Mouse (Mus musculus) megakaryocyte-erythroid progenitor cell, adult 5-6 weeks (primary cell): ENCODE data around the gene Cnih2. TPM values are rescaled to one million over a fixed set of nuclear protein-coding genes. Genes with fewer than 3 reads are reported as not detected.
"Not testable (repeated sequence)": the region's sequence is repeated elsewhere in the genome, so short reads cannot be mapped to it uniquely, and the experiment has no call there.

ENCODE experiments used
- ATAC-seq: replicated peaks from 2 replicates; pipeline ENCODE4 v1.8.0; 2016; ENCODE audit warnings: mild to moderate bottlenecking, inconsistent platforms; ENCODE audit not compliant: severe bottlenecking, poor library complexity, low FRiP score, low TSS enrichment
- total RNA-seq, 2 experiments: library from RNA; stranded (forward) in 1 of 2; stranded (reverse) in 1 of 2; fragments of 200-1000, 215-1000 nt in 1 of 2; fragments of >200 nt in 1 of 2; fragmentation: Nextera tagmentation in 1 of 2; gene quantifications; 2 replicates each; pipeline ENCODE4 v1.2.3; 2014 to 2017

Cnih2 gene
- total RNA-seq, 2 experiments from 2014 or later: 0.66 TPM; not detected in 1

DNA sequence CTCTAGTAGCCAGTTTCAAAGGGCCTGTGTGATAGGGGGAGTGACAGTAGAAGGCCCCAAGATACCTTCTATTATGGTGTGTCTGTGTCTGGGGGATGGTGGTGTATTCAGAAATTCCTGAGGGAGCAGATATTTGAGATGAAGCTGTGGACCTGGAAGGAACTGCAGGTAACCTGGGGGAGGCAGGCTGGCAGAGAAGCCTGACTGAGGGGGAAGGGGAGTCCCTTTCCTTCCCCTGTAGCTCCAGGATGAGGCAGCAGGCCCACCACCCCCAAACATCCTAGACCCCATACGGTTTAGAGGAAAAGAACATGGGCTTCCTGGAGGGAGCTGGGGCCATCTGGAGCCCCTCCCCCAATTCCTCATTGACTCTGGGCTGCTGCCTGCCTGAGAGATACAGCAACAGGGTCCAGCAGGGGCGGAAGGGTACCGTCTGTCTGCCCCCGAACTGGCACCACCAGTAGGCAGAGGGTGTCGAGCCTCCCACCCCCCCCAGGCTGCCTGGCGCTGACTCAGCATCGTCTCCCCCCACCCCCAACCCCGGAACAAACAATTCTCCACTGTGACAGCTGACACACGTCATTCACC, 2.3 kb downstream of the Cnih2 start:
- no peak for ATAC-seq

GRCm38 (mm10) chr19:5094746-5095417, 3.4 kb downstream of the Cnih2 start:
- ATAC-seq: no peak

GRCm38 (mm10) chr19:5094243-5094632, 4.1 kb downstream of the Cnih2 start:
- peak; percentile 78 for ATAC-seq

GRCm38 (mm10) chr19:5093481-5094242, 4.7 kb downstream of the Cnih2 start:
- no peak for ATAC-seq

DNA sequence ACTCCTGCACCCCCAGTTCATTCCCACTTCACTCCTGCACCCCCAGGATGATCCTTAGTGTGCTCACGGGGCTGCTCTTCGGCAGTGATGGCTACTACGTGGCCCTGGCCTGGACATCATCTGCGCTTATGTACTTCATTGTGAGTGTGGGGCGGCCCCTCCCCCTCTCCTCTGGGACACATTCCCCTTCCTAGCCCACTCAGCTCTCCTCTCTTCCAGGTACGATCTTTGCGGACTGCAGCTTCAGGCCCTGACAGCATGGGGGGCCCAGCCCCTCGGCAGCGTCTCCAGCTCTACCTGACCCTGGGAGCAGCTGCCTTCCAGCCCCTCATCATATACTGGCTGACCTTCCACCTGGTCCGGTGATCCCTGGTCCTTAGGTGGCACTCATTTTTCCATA, 6.2 kb downstream of the Cnih2 start:
- no peak for ATAC-seq

GRCm38 (mm10) chr19:5089324-5089723, 9.0 kb downstream of the Cnih2 start:
- no peak for ATAC-seq

DNA sequence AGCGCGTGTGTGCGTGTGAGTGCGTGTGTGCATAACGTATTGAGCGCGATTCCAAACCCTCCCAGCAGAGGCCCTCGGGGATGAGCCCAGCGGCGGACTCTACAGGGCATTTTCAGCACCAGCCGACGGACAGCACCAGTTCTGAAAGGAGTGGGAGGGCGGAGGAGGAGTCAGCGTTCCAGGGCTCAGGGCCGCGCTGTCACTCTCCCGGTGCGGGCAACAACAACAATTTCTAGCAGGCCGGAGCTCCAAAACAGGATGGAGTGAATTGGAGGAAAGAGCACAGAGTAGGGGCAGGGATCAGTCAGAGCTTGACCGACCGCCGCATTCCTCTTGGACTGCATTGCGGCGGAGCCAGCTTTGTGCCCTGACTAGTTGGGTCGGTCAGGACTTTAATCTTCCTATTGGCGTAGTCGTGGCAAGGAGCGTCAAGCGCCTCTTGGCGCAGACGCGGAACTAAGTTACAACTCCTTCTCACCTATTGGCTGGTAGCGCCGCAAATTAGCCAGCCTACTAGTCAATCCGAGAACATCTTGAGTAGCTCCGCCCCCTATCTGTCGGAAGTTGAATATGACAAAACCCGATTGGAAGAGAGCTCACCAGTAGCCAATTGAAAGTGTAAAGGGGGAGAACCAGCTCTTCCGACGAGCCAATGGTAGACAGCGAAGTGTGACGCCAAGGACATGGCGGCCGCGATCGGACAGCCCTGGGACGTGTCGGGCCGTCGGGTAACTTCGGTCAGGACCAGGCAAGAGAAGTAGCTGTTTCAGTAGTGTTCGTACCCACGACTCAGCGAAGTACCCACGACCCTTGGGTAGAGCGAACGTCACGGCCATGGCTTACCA, 10.2 kb downstream of the Cnih2 start, which contains the start of gene Yif1a:
Yif1a (plus strand) TSS at position 655 of the 845 bp plus-strand sequence.
- ATAC-seq: peak; percentile 87

- ATAC-seq: not testable (repeated sequence)
Measured at GRCm38 (mm10) chr19:5086533-5086932, 11.8 kb downstream of the Cnih2 start.

DNA sequence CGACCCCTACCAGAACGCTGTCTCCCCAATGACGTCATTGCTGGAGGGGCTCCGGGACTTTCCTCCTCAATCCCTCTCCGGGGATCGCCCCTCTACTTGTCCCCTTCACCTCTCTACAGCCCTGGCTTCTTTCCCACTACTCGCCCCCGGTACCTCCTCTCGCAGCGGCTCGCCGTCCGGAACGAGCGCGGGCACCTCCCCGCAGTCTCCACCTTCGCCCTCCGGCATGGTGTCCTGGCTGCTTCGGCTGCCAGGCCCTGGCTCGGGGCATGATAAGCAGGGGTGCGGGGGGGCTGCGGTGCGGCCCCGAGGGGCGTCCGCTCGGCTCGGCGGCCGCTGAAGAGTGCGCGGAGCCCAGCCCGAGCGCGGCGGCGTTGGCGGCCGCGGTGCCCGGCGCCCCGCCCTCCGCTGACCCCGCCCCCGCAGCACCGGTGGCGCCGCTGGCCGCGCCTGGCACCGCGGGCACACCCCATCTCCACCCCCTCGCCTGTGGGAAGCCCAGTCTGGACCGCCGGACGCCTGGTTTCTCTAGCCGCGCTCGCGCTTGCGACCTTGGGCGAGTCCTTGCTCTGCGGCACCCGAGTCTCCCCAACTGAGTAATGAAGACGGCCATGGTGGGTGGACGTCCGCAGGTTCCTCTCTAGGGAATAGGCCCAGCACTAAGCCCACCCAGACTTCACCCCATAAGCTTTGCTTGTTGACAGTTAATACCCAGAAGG, 13.0 kb downstream of the Cnih2 start, which contains the start of gene Tmem151a:
Tmem151a (minus strand) TSS at position 387 of the 719 bp plus-strand sequence.
- no peak for ATAC-seq

GRCm38 (mm10) chr19:5084834-5085144, 13.5 kb downstream of the Cnih2 start:
- no peak for ATAC-seq

- ATAC-seq: no peak
Measured at GRCm38 (mm10) chr19:5083961-5084833, 14.1 kb downstream of the Cnih2 start.

- no peak for ATAC-seq
Measured at GRCm38 (mm10) chr19:5082596-5082995, 15.7 kb downstream of the Cnih2 start.

- ATAC-seq: no peak
Measured at GRCm38 (mm10) chr19:5082005-5082404, 16.3 kb downstream of the Cnih2 start.

- ATAC-seq: no peak
Measured at GRCm38 (mm10) chr19:5079279-5079678, 19.0 kb downstream of the Cnih2 start.

DNA sequence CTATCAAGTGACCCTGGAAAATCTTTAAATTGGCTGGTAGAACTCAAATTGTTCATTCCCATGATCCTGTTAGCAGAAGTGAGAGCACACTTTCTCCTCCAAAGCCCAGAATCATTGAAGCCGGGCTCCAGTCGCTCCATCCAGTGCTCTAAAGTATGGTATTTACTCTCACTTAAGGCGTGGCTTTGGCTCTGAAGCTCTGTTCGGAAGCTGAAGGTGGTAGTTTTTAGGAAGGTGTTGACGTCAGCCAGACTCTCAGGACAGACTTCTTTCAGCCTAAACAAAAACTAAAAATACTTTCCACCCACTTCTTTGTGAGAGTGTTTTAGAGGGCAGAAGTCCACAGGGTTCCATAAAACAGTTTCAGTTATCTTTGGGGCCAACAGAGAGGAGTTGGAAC, 24.8 kb downstream of the Cnih2 start:
- ATAC-seq: no peak

DNA sequence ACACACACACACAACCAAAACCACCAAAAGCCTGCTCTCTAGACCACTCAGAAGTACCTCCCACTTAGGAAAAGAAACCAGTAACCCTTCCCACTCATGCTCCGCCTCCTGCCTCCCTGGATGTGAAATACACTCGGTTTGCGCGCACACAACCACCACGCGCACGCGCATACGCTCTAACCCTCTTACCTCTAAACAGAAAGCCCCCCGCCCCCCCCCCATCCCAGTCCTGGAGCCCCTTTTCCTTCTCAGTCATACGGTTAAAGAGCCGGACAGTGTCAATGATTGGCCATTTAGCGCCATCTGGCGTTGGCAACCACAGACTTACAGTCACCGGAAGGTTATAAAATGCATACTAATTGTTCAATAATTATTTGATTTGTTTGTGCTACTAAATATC, 25.3 kb downstream of the Cnih2 start:
- no peak for ATAC-seq

- no peak for ATAC-seq
Measured at GRCm38 (mm10) chr19:5072389-5073019, 25.8 kb downstream of the Cnih2 start.
